ENCODE assay signal across 8 mouse cellular contexts in the genomic region with DNA sequence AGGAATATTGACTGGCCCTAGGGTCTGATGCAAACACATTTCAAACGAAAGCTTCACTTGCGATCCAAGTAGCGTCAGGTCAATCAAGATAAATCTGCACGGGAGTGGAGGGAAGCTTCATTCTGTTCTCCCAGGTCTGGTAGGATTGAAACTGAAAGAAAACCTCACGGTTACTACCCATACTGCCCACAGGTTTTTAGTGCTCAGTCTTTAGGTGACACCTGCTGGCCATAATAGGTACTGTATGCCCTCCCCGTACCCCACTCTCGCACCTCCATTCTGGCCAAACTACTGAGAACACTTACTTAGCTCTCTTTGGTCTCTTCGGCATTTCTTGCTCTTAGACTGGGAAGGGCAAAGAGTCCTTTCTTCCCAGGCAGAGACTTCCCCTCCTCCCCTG. TPM values are rescaled to one million over a fixed set of nuclear protein-coding genes. Genes with fewer than 3 reads are reported as not detected.
DNase-seq lines count a peak whose midpoint lies in the region; ATAC-seq lines count a peak whose summit lies in the region.

No protein-coding gene starts in this region.

- no peaks in the 10 kb centered on the region for H3K9me3 ChIP-seq in forebrain, embryonic 10.5 days
- no peaks in the 10 kb centered on the region for H3K9me3 ChIP-seq in forebrain, embryonic 15.5 days
- no peaks in the 10 kb centered on the region for H3K9me3 ChIP-seq in liver, embryonic 12.5 days (replicated peaks)

- H3K4me1 ChIP-seq in forebrain, embryonic 10.5 days = peaks cover under 1% of the 10 kb centered on the region; the same call in 1 of the 2 replicates
- H3K4me1 ChIP-seq in forebrain, embryonic 15.5 days = peaks cover under 1% of the 10 kb centered on the region
- peaks cover under 1% of the 10 kb centered on the region; the same call in 1 of the 2 replicates for H3K4me1 ChIP-seq in liver, embryonic 12.5 days

- WGBS in forebrain, embryonic 10.5 days = 37% methylated on average over 8 of the region's 8 CpGs
- WGBS in forebrain, embryonic 15.5 days = 29% methylated on average over 8 of the region's 8 CpGs
- WGBS in liver, embryonic 12.5 days (ENCODE audit: insufficient replicate concordance) = 19% methylated on average over 8 of the region's 8 CpGs

- DNase-seq in forebrain, embryonic 10.5 days (ENCODE audit: extremely low spot score, low spot score) = peak; percentile 40
- peak; percentile 38 for DNase-seq in urinary bladder, postnatal 25 days (ENCODE audit: low spot score)
- no peak for DNase-seq in urinary bladder, postnatal 4 days (ENCODE audit: low spot score in 2 of 2)
- DNase-seq in embryo, embryonic 9.5 days (ENCODE audit: extremely low spot score) = peak; percentile 32
- peak; percentile 64 for DNase-seq in retina, postnatal 1 day

- H3K9ac ChIP-seq in forebrain, embryonic 15.5 days (replicated peaks) = no peak overlapping the region
- no peak overlapping the region for H3K9ac ChIP-seq in liver, embryonic 12.5 days

- no peak overlapping the region for H3K4me3 ChIP-seq in forebrain, embryonic 10.5 days
- H3K4me3 ChIP-seq in forebrain, embryonic 15.5 days = no peak overlapping the region
- H3K4me3 ChIP-seq in liver, embryonic 12.5 days = peak overlapping the region; percentile 23

- H3K27me3 ChIP-seq in forebrain, embryonic 10.5 days (ENCODE audit: poor library complexity, severe bottlenecking) = peaks cover 3% of the 10 kb centered on the region; the same call in 1 of the 2 replicates
- H3K27me3 ChIP-seq in forebrain, embryonic 15.5 days = no peaks in the 10 kb centered on the region
- 0 out of 2 replicates have a peak, but pooled peaks cover 8% of the 10 kb centered on the region for H3K27me3 ChIP-seq in liver, embryonic 12.5 days (replicated peaks)

- no peaks in the 10 kb centered on the region for H3K36me3 ChIP-seq in forebrain, embryonic 10.5 days (replicated peaks)
- H3K36me3 ChIP-seq in forebrain, embryonic 15.5 days = no peaks in the 10 kb centered on the region
- H3K36me3 ChIP-seq in liver, embryonic 12.5 days = no peaks in the 10 kb centered on the region

- no peak overlapping the region for H3K27ac ChIP-seq in forebrain, embryonic 10.5 days
- H3K27ac ChIP-seq in forebrain, embryonic 15.5 days (replicated peaks) = no peak overlapping the region
- no peak overlapping the region for H3K27ac ChIP-seq in liver, embryonic 12.5 days

- ATAC-seq in forebrain, embryonic 15.5 days (replicated peaks) = no peak
- ATAC-seq in inflammation-experienced regulatory T-cells, adult 6 months = peak; percentile 93
- ATAC-seq in liver, embryonic 12.5 days = no peak

- no peak overlapping the region for H3K4me2 ChIP-seq in forebrain, embryonic 15.5 days (replicated peaks)
- H3K4me2 ChIP-seq in liver, embryonic 12.5 days = peak overlapping the region; percentile 43

RNA-seq across cellular contexts. Expression of a gene that starts 9.2 kb away (rescaled TPM):
- polyA plus RNA-seq in forebrain, embryonic 10.5 days (2016; fragmentation: Nextera tagmentation; extraction: Ambion mirVana) = 0.28 and 0.79 TPM in 2 replicates
- polyA plus RNA-seq in forebrain, embryonic 15.5 days (2015; fragmentation: Nextera tagmentation; extraction: Ambion mirVana) = 22.3 and 23.5 TPM in 2 replicates
- polyA plus RNA-seq in inflammation-experienced regulatory T-cells, adult 6 months (2017; shearing (Covaris generic)) = not detected
- polyA plus RNA-seq in liver, embryonic 12.5 days (2016; fragmentation: Nextera tagmentation; extraction: Ambion mirVana) = not detected in 2 replicates

RNA-seq across cellular contexts. Expression of a gene that starts 17.8 kb away (rescaled TPM):
- polyA plus RNA-seq in forebrain, embryonic 10.5 days (2016; fragmentation: Nextera tagmentation; extraction: Ambion mirVana) = 0.55 and 1.2 TPM in 2 replicates
- polyA plus RNA-seq in forebrain, embryonic 15.5 days (2015; fragmentation: Nextera tagmentation; extraction: Ambion mirVana) = 5.8 and 6.3 TPM in 2 replicates
- polyA plus RNA-seq in inflammation-experienced regulatory T-cells, adult 6 months (2017; shearing (Covaris generic)) = 1 to 10 TPM in 1 of 3 experiments, not detected in 2; 2.4 TPM
- 1.2 and 1.5 TPM in 2 replicates for polyA plus RNA-seq in liver, embryonic 12.5 days (2016; fragmentation: Nextera tagmentation; extraction: Ambion mirVana)

RNA-seq across cellular contexts. Expression of a gene that starts 47.3 kb away (rescaled TPM):
- polyA plus RNA-seq in forebrain, embryonic 10.5 days (2016; fragmentation: Nextera tagmentation; extraction: Ambion mirVana) = 159 and 161 TPM in 2 replicates
- 447 and 481 TPM in 2 replicates for polyA plus RNA-seq in forebrain, embryonic 15.5 days (2015; fragmentation: Nextera tagmentation; extraction: Ambion mirVana)
- polyA plus RNA-seq in inflammation-experienced regulatory T-cells, adult 6 months (2017; shearing (Covaris generic)) = 1 to 10 TPM in 1 of 3 experiments, not detected in 2; 1.6 TPM
- 5.0 and 5.2 TPM in 2 replicates for polyA plus RNA-seq in liver, embryonic 12.5 days (2016; fragmentation: Nextera tagmentation; extraction: Ambion mirVana)

Comparison
In these comparisons a context has a peak if more than half of its experiments do, and no peak if none do; other contexts are left out.
1. DNase-seq: peak in forebrain, embryonic 10.5 days (single experiment), urinary bladder, postnatal 25 days (single experiment), embryo, embryonic 9.5 days (single experiment) and retina, postnatal 1 day (single experiment); none in urinary bladder, postnatal 4 days (0 of 2).
2. RNA of a gene that starts 9.2 kb away (polyA plus RNA-seq): 22.3 to 23.5 TPM in forebrain, embryonic 15.5 days; 0.28 to 0.79 TPM in forebrain, embryonic 10.5 days, not detected in inflammation-experienced regulatory T-cells, adult 6 months and not detected in liver, embryonic 12.5 days; every median in the first group is over 10 times any median in the second.
3. RNA of a gene that starts 47.3 kb away (polyA plus RNA-seq): 447 to 481 TPM in forebrain, embryonic 15.5 days and 159 to 161 TPM in forebrain, embryonic 10.5 days; 5.0 to 5.2 TPM in liver, embryonic 12.5 days and 1.6 TPM in inflammation-experienced regulatory T-cells, adult 6 months; every median in the first group is over 10 times any median in the second.